Mouse (Mus musculus): ENCODE data around the gene Tfap2d.

GRCm38 (mm10) chr1:19102631-19103030 is at the start of gene Tfap2d:
- TF ChIP-seq CTCF (IDR thresholded peaks at IDR 0.05; ENCODE audit: low read depth), result no peak
- TF ChIP-seq EP300 (IDR thresholded peaks at IDR 0.05; ENCODE audit: low read depth), result no peak
